Mouse (Mus musculus) forebrain, embryonic 13.5 days (tissue): ENCODE results near the gene Zbtb20. TPM values are rescaled to one million over a fixed set of nuclear protein-coding genes. Genes with fewer than 3 reads are reported as not detected.

Experiments used
- ATAC-seq: fragments of 200-750 bp; cut with Nextera tagmentation; 2 replicates; pipeline ENCODE4 v1.8.0; 2017
- H3K27ac ChIP-seq: fragments of 300-500 bp; sonication (generic); 2 replicates; pipeline ENCODE4 v1.5.1; 2015; ENCODE audit warnings: inconsistent platforms, mild to moderate bottlenecking, moderate library complexity
- H3K27me3 ChIP-seq: fragments of 300-500 bp; sonication (generic); 2 replicates; pipeline ENCODE4 v1.6.1; 2015; ENCODE audit warnings: mild to moderate bottlenecking, inconsistent platforms
- H3K36me3 ChIP-seq: fragments of 300-500 bp; sonication (generic); 2 replicates; pipeline ENCODE4 v1.6.1; 2015; ENCODE audit warnings: mild to moderate bottlenecking, inconsistent platforms; ENCODE audit not compliant: poor library complexity, severe bottlenecking
- H3K4me1 ChIP-seq: fragments of 300-500 bp; sonication (generic); 2 replicates; pipeline ENCODE4 v1.6.1; 2015; ENCODE audit warnings: inconsistent platforms
- H3K4me2 ChIP-seq: fragments of 300-500 bp; sonication (generic); 2 replicates; pipeline ENCODE4 v1.6.1; 2015; ENCODE audit warnings: inconsistent platforms, mild to moderate bottlenecking, moderate library complexity
- H3K4me3 ChIP-seq: fragments of 300-500 bp; sonication (generic); 2 replicates; pipeline ENCODE4 v1.5.1; 2015; ENCODE audit warnings: mild to moderate bottlenecking, inconsistent platforms
- H3K9ac ChIP-seq: fragments of 300-500 bp; sonication (generic); 2 replicates; pipeline ENCODE4 v1.6.1; 2015; ENCODE audit warnings: mild to moderate bottlenecking, inconsistent platforms
- H3K9me3 ChIP-seq: fragments of 300-500 bp; sonication (generic); replicated peaks from 2 replicates; pipeline ENCODE4 v1.6.1; 2016; ENCODE audit warnings: inconsistent platforms
- WGBS: fragments of 180-500 bp; shearing (Covaris S2); methylation state at CpG from one replicate; pipeline ENCODE4 v1.1.7; 2015; 5-methylcytosine and 5-hydroxymethylcytosine counted together
- polyA plus RNA-seq: library from polyadenylated mRNA; unstranded; fragments of >200 nt; fragmentation: Nextera tagmentation; extraction: Ambion mirVana; gene quantifications from 2 replicates; pipeline ENCODE4 v1.2.1, GENCODE M21; 2015

The Zbtb20 gene
- polyA plus RNA-seq, 1 experiment from 2014 or later = 79.7 TPM

DNA sequence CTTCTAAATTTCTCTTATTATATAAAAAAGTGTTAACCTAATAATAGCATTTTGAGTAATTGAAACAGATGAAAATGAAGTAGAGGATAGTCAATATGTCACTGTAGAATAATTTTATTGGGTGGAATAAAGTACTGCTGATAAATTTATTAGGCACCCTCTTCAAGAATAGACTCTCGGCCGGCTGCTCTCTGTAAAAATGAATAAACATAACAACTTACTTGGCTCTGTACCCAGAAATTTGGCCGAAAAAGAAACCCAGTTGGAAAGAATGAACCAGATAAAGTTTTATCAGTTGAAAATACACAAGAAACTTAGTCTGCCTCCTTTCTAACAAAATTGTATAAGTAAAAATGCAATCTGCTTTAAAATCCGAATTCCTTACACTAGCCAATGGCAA, 527.2 kb downstream of the Zbtb20 start:
- no peaks in the 10 kb centered on the region for H3K27me3 ChIP-seq
- H3K36me3 ChIP-seq = no peaks in the 10 kb centered on the region
- no peak overlapping the region for H3K4me2 ChIP-seq
- ATAC-seq = no peak
- H3K4me3 ChIP-seq = no peak overlapping the region
- H3K9ac ChIP-seq = no peak overlapping the region
- H3K9me3 ChIP-seq = no peaks in the 10 kb centered on the region
- H3K4me1 ChIP-seq = peaks cover 10% of the 10 kb centered on the region
- H3K27ac ChIP-seq = no peak overlapping the region
- WGBS = 86% methylated on average over 4 of the region's 4 CpGs

DNA sequence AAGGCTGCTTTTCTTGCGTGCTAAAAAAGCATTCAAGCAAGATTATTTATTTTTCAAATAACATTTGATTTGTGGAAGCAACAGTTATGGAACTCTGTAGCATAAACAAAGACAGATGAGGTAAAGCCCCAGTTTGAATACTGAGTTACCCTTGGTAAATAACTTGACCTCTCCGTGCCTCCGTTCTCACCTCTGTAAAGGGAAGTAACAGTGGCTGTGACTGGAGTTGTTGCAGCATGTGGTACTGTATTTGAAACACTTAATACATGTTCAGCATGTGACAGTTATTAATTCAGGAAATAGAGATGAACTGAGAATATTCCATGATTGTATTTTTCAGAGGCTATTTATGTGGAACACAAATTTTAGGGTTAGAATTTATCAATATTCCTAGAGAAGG, 529.4 kb downstream of the Zbtb20 start:
- ATAC-seq = no peak
- Histone ChIP-seq H3K27me3 (no peaks in the 10 kb centered on the region), H3K36me3 (no peaks in the 10 kb centered on the region), H3K9me3 (no peaks in the 10 kb centered on the region), H3K4me2 (no peak overlapping the region), H3K27ac (no peak overlapping the region), H3K9ac (no peak overlapping the region), H3K4me1 (peaks cover 31% of the 10 kb centered on the region), H3K4me3 (no peak overlapping the region)
- 95% methylated on average over 3 of the region's 3 CpGs for WGBS

DNA sequence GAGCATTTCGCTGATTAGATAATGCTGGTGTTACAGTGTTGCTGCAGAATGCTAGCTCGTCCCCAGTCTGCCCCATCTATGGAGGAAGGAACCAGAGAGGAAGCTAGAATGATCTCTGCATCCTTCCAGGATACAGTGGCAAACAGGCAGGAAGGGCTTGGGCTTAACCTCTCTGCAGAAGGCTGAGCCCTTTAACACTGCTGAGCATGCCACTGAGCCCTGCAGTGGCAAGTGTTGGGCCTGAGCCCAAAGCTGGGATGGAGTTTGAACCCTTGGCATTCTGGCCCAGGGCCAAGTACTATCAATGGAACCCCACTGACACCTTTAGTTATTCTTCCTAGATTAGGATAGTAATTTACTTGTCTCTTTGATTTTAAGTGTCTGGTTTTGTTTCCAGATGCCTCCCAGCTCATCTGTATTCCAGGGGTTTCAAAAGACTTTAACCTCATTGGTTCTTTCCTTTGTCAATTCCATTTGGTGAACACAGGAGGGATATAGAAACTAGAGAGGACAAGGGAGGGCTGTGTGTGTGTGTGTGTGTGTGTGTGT, 532.0 kb downstream of the Zbtb20 start:
- H3K27ac ChIP-seq = peak overlapping the region; percentile 51; the same call in 1 of the 2 replicates
- H3K4me1 ChIP-seq = peaks cover 37% of the 10 kb centered on the region
- 38% methylated on average over 2 of the region's 2 CpGs for WGBS
- H3K9ac ChIP-seq = no peak overlapping the region
- H3K4me2 ChIP-seq = no peak overlapping the region
- H3K4me3 ChIP-seq = no peak overlapping the region
- no peaks in the 10 kb centered on the region for H3K9me3 ChIP-seq
- ATAC-seq = peak; percentile 86
- no peaks in the 10 kb centered on the region for H3K36me3 ChIP-seq
- H3K27me3 ChIP-seq = no peaks in the 10 kb centered on the region

DNA sequence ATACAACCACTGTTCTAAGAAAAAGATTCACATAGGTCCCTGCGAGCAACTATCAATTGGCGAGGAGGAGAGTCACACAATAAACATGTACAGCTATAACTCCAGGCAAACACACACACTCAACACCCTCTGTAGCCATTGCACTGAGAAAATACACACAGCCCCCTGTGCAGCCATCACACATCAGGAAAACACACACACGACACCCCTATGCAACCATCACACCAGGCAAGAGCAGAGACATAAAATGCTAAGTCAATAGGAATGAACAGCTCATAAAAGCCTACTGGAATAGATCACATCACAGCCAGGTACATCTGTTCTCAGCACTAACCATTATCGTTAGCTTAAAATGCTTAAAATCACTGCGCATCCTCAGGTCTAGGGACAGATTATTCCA, 532.9 kb downstream of the Zbtb20 start:
- Histone ChIP-seq H3K4me3 (no peak overlapping the region), H3K36me3 (no peaks in the 10 kb centered on the region), H3K9ac (no peak overlapping the region), H3K4me2 (no peak overlapping the region), H3K4me1 (peaks cover 37% of the 10 kb centered on the region), H3K27me3 (no peaks in the 10 kb centered on the region), H3K9me3 (no peaks in the 10 kb centered on the region), H3K27ac (peak overlapping the region; percentile 51)
- ATAC-seq = no peak
- 77% methylated on average over 5 of the region's 5 CpGs for WGBS

DNA sequence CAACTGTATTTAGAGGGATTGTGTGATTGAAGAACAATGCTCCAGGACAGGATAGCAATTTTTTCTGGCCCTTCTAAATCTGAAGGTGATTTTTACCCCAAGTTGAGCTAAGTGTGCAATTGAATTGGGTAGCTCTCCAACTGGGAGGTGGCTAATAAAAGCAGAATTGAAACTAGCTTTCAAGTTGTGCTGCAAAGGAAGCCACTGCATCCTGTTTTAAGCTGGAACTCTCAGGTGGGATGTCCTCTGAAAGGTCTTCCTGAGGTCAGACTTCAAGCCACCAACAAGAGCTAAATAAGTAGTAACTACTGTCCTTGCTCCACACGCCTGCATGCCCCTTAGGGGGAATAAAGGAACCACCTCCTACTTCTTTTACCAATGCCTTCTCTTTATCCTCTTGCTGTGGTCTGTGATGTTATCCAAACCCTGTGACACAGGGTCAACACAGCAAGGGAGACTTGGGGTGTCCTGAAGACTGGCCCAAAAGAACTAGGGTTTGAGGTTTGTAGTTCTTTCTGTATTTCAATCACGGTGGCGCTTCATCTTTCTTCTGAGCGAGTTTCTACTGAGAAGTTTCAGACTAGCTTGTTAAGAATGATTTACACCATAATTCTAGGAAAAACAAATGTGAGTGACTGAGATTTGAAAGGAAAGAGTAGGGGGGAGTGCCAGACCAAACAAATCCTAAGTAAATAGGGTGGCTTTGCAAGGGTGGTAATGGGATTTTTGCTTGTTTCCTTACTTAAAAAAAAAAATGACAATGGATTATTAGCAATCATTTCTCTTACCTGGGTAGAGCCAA, 533.6 kb downstream of the Zbtb20 start:
- Histone ChIP-seq H3K9ac (no peak overlapping the region), H3K27me3 (no peaks in the 10 kb centered on the region), H3K9me3 (no peaks in the 10 kb centered on the region), H3K4me3 (no peak overlapping the region), H3K4me2 (no peak overlapping the region), H3K27ac (no peak overlapping the region), H3K4me1 (peaks cover 37% of the 10 kb centered on the region), H3K36me3 (no peaks in the 10 kb centered on the region)
- 81% methylated on average over 4 of the region's 4 CpGs for WGBS
- ATAC-seq = no peak

DNA sequence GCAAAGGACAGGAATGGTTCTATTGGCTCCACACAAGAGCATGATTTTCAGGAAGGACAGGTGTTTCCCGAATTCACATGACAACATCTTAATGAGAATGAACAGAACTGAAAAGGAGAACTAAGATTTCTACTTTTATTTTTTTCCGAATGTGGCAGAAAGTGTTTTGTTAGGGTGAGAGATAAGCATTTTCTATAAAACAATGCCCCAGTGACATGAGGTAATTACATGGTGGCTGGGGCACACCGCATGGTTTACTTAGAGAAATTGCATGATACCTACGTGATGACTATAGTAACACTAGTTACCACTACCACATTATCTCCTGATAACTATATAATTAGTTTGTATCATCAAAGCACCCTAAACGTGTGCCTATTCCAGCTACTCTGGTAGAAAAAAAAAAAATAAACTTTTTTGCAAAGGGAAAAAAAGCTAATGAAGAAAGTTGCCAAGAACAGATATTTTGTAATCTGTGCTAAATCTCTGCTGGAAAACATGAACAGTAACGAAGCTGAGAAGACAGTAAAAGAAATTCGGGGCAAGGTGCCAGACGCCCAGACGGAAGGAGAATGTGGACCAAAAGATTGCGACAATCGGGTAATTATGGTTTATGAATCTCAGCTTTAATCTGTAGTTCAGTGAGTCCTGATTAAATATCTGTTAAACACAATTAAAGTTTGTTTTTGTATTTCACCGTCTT, 534.4 kb downstream of the Zbtb20 start:
- no peak overlapping the region for H3K9ac ChIP-seq
- H3K27me3 ChIP-seq = no peaks in the 10 kb centered on the region
- 57% methylated on average over 12 of the region's 12 CpGs for WGBS
- H3K9me3 ChIP-seq = no peaks in the 10 kb centered on the region
- no peak for ATAC-seq
- H3K4me2 ChIP-seq = no peak overlapping the region
- peaks cover 37% of the 10 kb centered on the region for H3K4me1 ChIP-seq
- H3K4me3 ChIP-seq = no peak overlapping the region
- no peaks in the 10 kb centered on the region for H3K36me3 ChIP-seq
- no peak overlapping the region for H3K27ac ChIP-seq

DNA sequence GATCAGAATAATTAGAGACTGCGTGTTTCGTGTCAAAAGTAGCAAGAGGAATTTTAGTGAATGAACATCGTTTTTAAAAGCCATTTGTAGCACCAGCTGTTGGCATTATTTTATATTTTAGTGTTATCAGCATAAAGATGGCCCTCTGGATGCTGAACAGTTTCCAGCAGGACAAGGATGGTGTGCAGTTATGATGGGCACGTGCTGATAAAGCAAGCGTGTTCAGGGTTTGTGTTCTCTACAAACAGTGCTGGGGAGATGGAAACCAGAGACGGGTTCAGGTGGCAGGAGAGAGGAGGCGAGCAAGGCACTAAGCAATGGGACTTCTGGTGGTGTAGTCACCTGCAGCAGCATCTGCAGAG, 534.9 kb downstream of the Zbtb20 start:
- no peak overlapping the region for H3K4me3 ChIP-seq
- no peaks in the 10 kb centered on the region for H3K9me3 ChIP-seq
- WGBS = 82% methylated on average over 7 of the region's 7 CpGs
- no peaks in the 10 kb centered on the region for H3K36me3 ChIP-seq
- H3K9ac ChIP-seq = no peak overlapping the region
- H3K4me1 ChIP-seq = peaks cover 37% of the 10 kb centered on the region
- H3K27ac ChIP-seq = no peak overlapping the region
- H3K27me3 ChIP-seq = no peaks in the 10 kb centered on the region
- no peak overlapping the region for H3K4me2 ChIP-seq
- ATAC-seq = no peak

DNA sequence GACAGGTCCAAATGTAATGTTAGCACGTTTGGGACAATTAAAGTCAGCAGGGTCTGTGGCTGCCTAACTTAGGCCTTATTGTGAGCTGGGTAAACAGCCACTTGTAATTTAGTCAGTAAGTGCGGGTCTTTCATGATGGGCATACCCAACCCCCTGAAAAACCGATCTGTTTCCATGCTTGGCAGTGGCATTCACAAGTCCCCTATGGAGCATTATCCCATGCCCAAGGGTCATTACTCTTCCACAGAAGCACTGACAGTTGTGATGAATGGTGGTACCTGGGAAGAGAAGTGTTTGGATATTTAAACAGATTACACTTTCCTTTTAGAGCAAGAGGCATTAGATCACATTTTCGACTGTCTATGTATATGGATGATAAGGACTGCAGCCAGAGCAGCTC, 540.2 kb downstream of the Zbtb20 start:
- Histone ChIP-seq H3K4me2 (no peak overlapping the region), H3K27ac (no peak overlapping the region), H3K9me3 (no peaks in the 10 kb centered on the region), H3K36me3 (no peaks in the 10 kb centered on the region), H3K4me3 (no peak overlapping the region), H3K9ac (no peak overlapping the region), H3K27me3 (no peaks in the 10 kb centered on the region), H3K4me1 (no peaks in the 10 kb centered on the region)
- ATAC-seq = no peak
- WGBS = 64% methylated on average over 4 of the region's 4 CpGs

DNA sequence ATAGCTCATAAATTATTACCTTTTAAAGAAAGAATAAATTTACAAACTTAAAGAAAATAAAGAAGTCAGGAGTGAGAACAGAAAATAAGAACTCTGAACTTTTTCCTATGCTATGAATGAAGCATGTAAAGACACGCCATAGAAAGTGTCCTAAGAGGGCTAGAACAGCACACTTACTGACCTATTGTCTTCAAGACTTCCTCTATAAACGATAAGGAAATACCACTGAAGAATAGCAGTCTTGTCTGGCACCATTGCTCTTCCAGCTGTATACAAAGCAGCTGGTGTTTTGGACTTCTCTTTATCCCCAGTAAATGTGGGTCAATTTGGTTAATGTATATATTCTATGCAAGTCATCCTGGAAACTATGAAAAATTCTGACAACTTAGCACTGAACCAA, 544.2 kb downstream of the Zbtb20 start:
- no peak overlapping the region for H3K27ac ChIP-seq
- no peaks in the 10 kb centered on the region for H3K36me3 ChIP-seq
- H3K9ac ChIP-seq = no peak overlapping the region
- no peaks in the 10 kb centered on the region for H3K27me3 ChIP-seq
- H3K4me1 ChIP-seq = no peaks in the 10 kb centered on the region
- ATAC-seq = no peak
- no peaks in the 10 kb centered on the region for H3K9me3 ChIP-seq
- 56% methylated on average over 2 of the region's 2 CpGs for WGBS
- no peak overlapping the region for H3K4me2 ChIP-seq
- H3K4me3 ChIP-seq = no peak overlapping the region

DNA sequence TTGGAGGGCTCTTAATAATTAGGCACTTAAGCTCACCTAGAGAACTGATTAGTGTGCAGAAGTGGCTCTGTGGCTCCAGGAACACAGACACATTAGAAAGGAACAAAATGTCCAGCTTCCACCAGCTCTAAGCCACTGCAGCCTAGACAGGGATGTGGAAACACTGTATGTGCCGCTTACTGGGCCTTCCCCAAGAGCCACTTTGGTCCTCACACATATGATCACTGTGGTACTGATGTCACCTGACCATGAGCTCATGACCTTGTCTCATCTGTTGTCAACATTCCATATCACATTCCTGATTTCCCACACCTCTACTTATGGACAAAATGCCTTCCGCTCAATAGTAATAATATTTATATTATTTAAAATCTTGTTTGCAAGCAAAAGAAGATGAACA, 553.3 kb downstream of the Zbtb20 start:
- no peaks in the 10 kb centered on the region for H3K4me1 ChIP-seq
- H3K36me3 ChIP-seq = no peaks in the 10 kb centered on the region
- no peak overlapping the region for H3K4me2 ChIP-seq
- no peaks in the 10 kb centered on the region for H3K9me3 ChIP-seq
- 92% methylated on average over 2 of the region's 2 CpGs for WGBS
- H3K9ac ChIP-seq = no peak overlapping the region
- H3K4me3 ChIP-seq = no peak overlapping the region
- no peak for ATAC-seq
- no peaks in the 10 kb centered on the region for H3K27me3 ChIP-seq
- no peak overlapping the region for H3K27ac ChIP-seq

DNA sequence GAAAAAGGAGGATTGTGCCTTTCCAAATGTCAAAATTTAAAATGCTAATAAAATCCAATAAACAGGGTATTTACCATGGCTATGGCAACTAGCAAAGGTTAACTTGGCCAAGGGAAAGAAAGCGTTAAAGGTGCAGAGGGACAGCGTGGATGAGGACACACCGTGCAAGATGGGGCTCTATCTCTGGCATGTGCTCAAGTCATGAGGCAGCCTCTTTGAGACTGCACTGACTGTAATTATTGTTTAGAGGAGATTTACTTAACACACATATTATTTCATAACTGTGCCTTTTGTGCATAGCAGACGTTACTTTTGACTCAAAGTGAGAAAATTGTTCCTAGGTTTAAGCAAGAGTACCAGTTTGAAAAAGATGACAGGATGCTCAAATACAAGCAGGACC, 554.3 kb downstream of the Zbtb20 start:
- Histone ChIP-seq H3K4me1 (0 out of 2 replicates have a peak, but pooled peaks cover 4% of the 10 kb centered on the region), H3K9ac (no peak overlapping the region), H3K9me3 (no peaks in the 10 kb centered on the region), H3K27me3 (no peaks in the 10 kb centered on the region), H3K4me3 (no peak overlapping the region), H3K4me2 (no peak overlapping the region), H3K27ac (no peak overlapping the region), H3K36me3 (no peaks in the 10 kb centered on the region)
- ATAC-seq = no peak
- WGBS = 85% methylated on average over 4 of the region's 4 CpGs

DNA sequence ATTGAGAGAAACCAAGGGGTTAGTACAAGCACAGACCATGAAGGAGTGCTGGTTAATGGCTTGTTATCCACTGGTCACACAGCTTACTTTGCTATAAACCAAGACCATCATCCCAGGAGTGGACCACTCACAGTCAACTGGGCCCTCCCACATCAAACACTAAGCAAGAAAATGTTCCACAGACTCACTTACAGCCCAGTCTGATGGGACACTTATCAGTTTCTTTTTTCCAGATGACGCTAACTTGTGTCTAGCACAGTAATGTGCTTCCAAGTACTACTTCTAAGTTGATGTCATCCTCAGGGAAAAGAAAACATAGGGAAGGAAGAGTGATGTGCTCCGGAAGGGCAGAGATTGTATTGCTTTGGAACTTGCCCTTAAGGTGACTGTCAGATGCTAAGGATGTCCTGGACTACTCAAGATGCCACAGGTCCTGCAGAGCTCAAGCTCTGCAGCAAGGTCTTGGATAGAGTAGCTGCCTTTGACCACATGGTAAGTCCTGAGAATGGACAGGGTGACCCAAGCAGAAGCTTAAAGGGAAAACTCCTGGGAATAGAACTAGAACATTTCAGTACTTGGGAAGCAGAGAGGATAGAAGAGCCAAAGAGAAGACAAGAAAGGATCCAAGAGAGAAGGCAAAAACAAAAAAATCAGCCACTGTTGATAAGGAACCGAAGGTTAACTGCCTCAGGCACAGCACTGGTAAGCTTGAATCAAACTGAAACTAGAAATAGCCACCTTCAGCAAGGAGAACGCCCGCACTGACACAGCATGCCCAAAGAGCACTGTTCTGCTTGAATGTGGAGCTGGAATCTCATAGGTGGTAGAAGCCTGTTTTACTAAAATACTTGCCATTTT, 556.1 kb downstream of the Zbtb20 start:
- H3K4me2 ChIP-seq = no peak overlapping the region
- ATAC-seq = no peak
- no peak overlapping the region for H3K27ac ChIP-seq
- 92% methylated on average over 5 of the region's 5 CpGs for WGBS
- no peak overlapping the region for H3K9ac ChIP-seq
- no peaks in the 10 kb centered on the region for H3K9me3 ChIP-seq
- H3K4me1 ChIP-seq = 0 out of 2 replicates have a peak, but pooled peaks cover 5% of the 10 kb centered on the region
- no peaks in the 10 kb centered on the region for H3K36me3 ChIP-seq
- H3K27me3 ChIP-seq = no peaks in the 10 kb centered on the region
- H3K4me3 ChIP-seq = no peak overlapping the region
